ENCODE assay signal across 9 mouse cellular contexts in the genomic region with DNA sequence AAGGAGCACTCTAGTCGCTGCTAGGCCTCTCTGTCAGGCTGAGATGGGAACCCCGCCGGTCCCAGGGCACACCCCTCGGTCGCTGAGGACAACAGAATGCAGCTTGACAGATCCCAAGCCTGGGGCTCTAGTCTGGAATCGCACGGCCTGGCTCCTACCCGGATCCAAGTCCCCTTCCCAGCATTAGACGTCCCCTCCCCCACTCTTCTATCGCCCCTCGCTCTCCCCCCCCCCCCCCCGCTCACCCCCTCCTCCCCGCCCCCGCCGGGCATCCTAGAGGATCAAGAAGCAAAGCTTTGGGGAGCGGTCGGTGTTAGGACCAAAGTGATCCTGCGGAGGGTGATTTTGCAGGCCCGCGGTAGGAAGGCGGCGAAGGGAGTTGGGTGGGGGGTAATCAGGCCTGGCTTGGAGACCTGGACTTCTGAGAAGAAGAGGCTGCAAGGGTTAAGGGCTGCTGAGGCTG. TPM values are rescaled to one million over a fixed set of nuclear protein-coding genes. Genes with fewer than 3 reads are reported as not detected.
A peak's percentile ranks its signal among the peaks of the same experiment; 100 is the strongest.
DNase-seq lines count a peak whose midpoint lies in the region; ATAC-seq and TF ChIP-seq lines count a peak whose summit lies in the region.
"Had no signal": no experiment of that assay in that cellular context is flagged by ENCODE, and none has a peak within 500 bp of the region (broad histone marks: within the 10 kb centered on the region; RNA-seq: fewer than 3 reads in every experiment).

No protein-coding gene starts in this region.

- no peaks in the 10 kb centered on the region for H3K4me1 ChIP-seq in bone marrow, adult 2 months (ENCODE audit: control insufficient read depth, insufficient read depth, low read length)
- peaks cover 4% of the 10 kb centered on the region for H3K4me1 ChIP-seq in forebrain, embryonic 11.5 days (replicated peaks; ENCODE audit: control insufficient read depth, insufficient read depth, low read length)
- no peaks in the 10 kb centered on the region for H3K4me1 ChIP-seq in intestine, postnatal 0 days (replicated peaks; ENCODE audit: control insufficient read depth, insufficient read depth, low read length)
- peaks cover 9% of the 10 kb centered on the region; the same call in 1 of the 2 replicates for H3K4me1 ChIP-seq in midbrain, embryonic 11.5 days (ENCODE audit: control insufficient read depth, insufficient read depth, low read length)

- no peaks in the 10 kb centered on the region for H3K27me3 ChIP-seq in forebrain, embryonic 11.5 days (ENCODE audit: control insufficient read depth, insufficient read depth, low read length)
- no peaks in the 10 kb centered on the region for H3K27me3 ChIP-seq in intestine, postnatal 0 days (replicated peaks; ENCODE audit: control insufficient read depth, insufficient read depth, low read length)
- H3K27me3 ChIP-seq in midbrain, embryonic 11.5 days (ENCODE audit: control insufficient read depth, insufficient read depth, low read length) = no peaks in the 10 kb centered on the region

- peak overlapping the region; percentile 89 for H3K4me3 ChIP-seq in bone marrow, adult 2 months (replicated peaks; ENCODE audit: control insufficient read depth, low read depth, low read length)
- peak overlapping the region; percentile 78 for H3K4me3 ChIP-seq in forebrain, embryonic 11.5 days (ENCODE audit: low read depth, low read length)
- peak overlapping the region; percentile 80 for H3K4me3 ChIP-seq in intestine, postnatal 0 days (ENCODE audit: low read depth, low read length)
- H3K4me3 ChIP-seq in midbrain, embryonic 11.5 days (ENCODE audit: low read depth, low read length) = peak overlapping the region; percentile 75

- DNase-seq in layer of hippocampus, postnatal 10 days (ENCODE audit: low spot score in 2 of 2) = peak; percentile 28 to 57
- DNase-seq in layer of hippocampus, adult 8-10 months (ENCODE audit: low spot score in 2 of 2) = no peak
- DNase-seq in forebrain, embryonic 11.5 days (ENCODE audit: low spot score) = no peak
- DNase-seq in midbrain, embryonic 11.5 days (ENCODE audit: low spot score, missing footprints) = peak; percentile 91
- DNase-seq in thymus, adult 18-20 months = no peak
- no peak for DNase-seq in frontal cortex, adult 2 months (ENCODE audit: extremely low spot score in 1 of 2, low spot score in 1 of 2)

- peak overlapping the region; percentile 80 for H3K9ac ChIP-seq in forebrain, embryonic 11.5 days (ENCODE audit: low read length)
- peak overlapping the region; percentile 47 for H3K9ac ChIP-seq in intestine, postnatal 0 days (ENCODE audit: low read depth, low read length)
- peak overlapping the region; percentile 86 for H3K9ac ChIP-seq in midbrain, embryonic 11.5 days (ENCODE audit: low read length)

- ATAC-seq in forebrain, embryonic 11.5 days (replicated peaks; ENCODE audit: low FRiP score) = peak; percentile 67
- ATAC-seq in intestine, postnatal 0 days = no peak
- peak; percentile 69 for ATAC-seq in midbrain, embryonic 11.5 days (ENCODE audit: low FRiP score)

- H3K27ac ChIP-seq in bone marrow, adult 2 months (ENCODE audit: control insufficient read depth, insufficient read depth, low read depth, low read length, poor library complexity) = no peak overlapping the region
- H3K27ac ChIP-seq in forebrain, embryonic 11.5 days (ENCODE audit: low read depth, low read length) = peak overlapping the region; percentile 75
- H3K27ac ChIP-seq in intestine, postnatal 0 days (ENCODE audit: low read depth, low read length) = peak overlapping the region; percentile 35; the same call in 1 of the 2 replicates
- peak overlapping the region; percentile 85 for H3K27ac ChIP-seq in midbrain, embryonic 11.5 days (ENCODE audit: low read depth, low read length)
- H3K27ac ChIP-seq: macrophage had no signal

- no peaks in the 10 kb centered on the region for H3K36me3 ChIP-seq in forebrain, embryonic 11.5 days (ENCODE audit: control insufficient read depth, insufficient read depth, low read length)
- H3K36me3 ChIP-seq in intestine, postnatal 0 days (ENCODE audit: control insufficient read depth, insufficient read depth) = no peaks in the 10 kb centered on the region
- no peaks in the 10 kb centered on the region for H3K36me3 ChIP-seq in midbrain, embryonic 11.5 days (ENCODE audit: control insufficient read depth, insufficient read depth, low read length)

- no peak for TF ChIP-seq CTCF in bone marrow, adult 2 months (IDR thresholded peaks at IDR 0.05; ENCODE audit: control insufficient read depth, insufficient read depth, low read length)
- no peak for TF ChIP-seq CTCF in intestine, postnatal 0 days (IDR thresholded peaks at IDR 0.05; ENCODE audit: low read depth)

- TF ChIP-seq POLR2A in bone marrow, adult 2 months (IDR thresholded peaks at IDR 0.05; ENCODE audit: borderline replicate concordance, control insufficient read depth, low read depth, low read length) = no peak

- WGBS in bone marrow, adult 2 months = 13% methylated on average over 17 of the region's 22 CpGs
- under 1% methylated on average over 16 of the region's 22 CpGs for WGBS in forebrain, embryonic 11.5 days
- 3% methylated on average over 17 of the region's 22 CpGs for WGBS in intestine, postnatal 0 days
- 0% methylated on average over 18 of the region's 22 CpGs for WGBS in midbrain, embryonic 11.5 days

- no peaks in the 10 kb centered on the region for H3K9me3 ChIP-seq in forebrain, embryonic 11.5 days (ENCODE audit: control insufficient read depth, low read length)
- no peaks in the 10 kb centered on the region for H3K9me3 ChIP-seq in intestine, postnatal 0 days (ENCODE audit: control insufficient read depth)
- no peaks in the 10 kb centered on the region for H3K9me3 ChIP-seq in midbrain, embryonic 11.5 days (ENCODE audit: control insufficient read depth, low read length)

- H3K4me2 ChIP-seq in forebrain, embryonic 11.5 days (ENCODE audit: low read depth, low read length, severe bottlenecking) = peak overlapping the region; percentile 69
- H3K4me2 ChIP-seq in intestine, postnatal 0 days (replicated peaks; ENCODE audit: low read depth) = peak overlapping the region; percentile 97
- peak overlapping the region; percentile 52 for H3K4me2 ChIP-seq in midbrain, embryonic 11.5 days

RNA-seq across cellular contexts. Expression of a gene that starts 0.8 kb away (rescaled TPM):
- total RNA-seq in layer of hippocampus, postnatal 10 days (2021) = 100 to 1,000 TPM; 350 to 357 TPM
- total RNA-seq in layer of hippocampus, adult 8-10 months (2022) = 100 to 1,000 TPM; 351 to 364 (median 362) TPM
- polyA plus RNA-seq in bone marrow, adult 2 months (2011; ENCODE audit: insufficient read depth, insufficient read length, low replicate concordance, missing spikeins) = 0.80 and 1.1 TPM in 2 replicates
- polyA plus RNA-seq in forebrain, embryonic 11.5 days (2014; fragmentation: Nextera tagmentation; extraction: Ambion mirVana) = 106 and 117 TPM in 2 replicates
- polyA plus RNA-seq in intestine, postnatal 0 days (2015; fragmentation: Nextera tagmentation; extraction: Ambion mirVana) = 13.5 and 14.0 TPM in 2 replicates
- 100 and 103 TPM in 2 replicates for polyA plus RNA-seq in midbrain, embryonic 11.5 days (2014; fragmentation: Nextera tagmentation; extraction: Ambion mirVana)
- 480 and 492 TPM in 2 replicates for polyA plus RNA-seq in frontal cortex, adult 2 months (2012; rRNA removed)

RNA-seq across cellular contexts. Expression of a gene that starts 19.3 kb away (rescaled TPM):
- total RNA-seq in layer of hippocampus, postnatal 10 days (2021) = not detected
- under 1 TPM in 3 of 4 experiments, not detected in 1; 0.25 to 0.41 (median 0.31) TPM for total RNA-seq in layer of hippocampus, adult 8-10 months (2022)
- 5.9 and 19.9 TPM in 2 replicates for polyA plus RNA-seq in bone marrow, adult 2 months (2011; ENCODE audit: insufficient read depth, insufficient read length, low replicate concordance, missing spikeins)
- not detected in 2 replicates for polyA plus RNA-seq in forebrain, embryonic 11.5 days (2014; fragmentation: Nextera tagmentation; extraction: Ambion mirVana)
- 0.68 and 1.1 TPM in 2 replicates for polyA plus RNA-seq in intestine, postnatal 0 days (2015; fragmentation: Nextera tagmentation; extraction: Ambion mirVana)
- polyA plus RNA-seq in midbrain, embryonic 11.5 days (2014; fragmentation: Nextera tagmentation; extraction: Ambion mirVana) = 0.11 and 0.29 TPM in 2 replicates
- polyA plus RNA-seq in frontal cortex, adult 2 months (2012; rRNA removed) = 0.40 and 0.90 TPM in 2 replicates

RNA-seq across cellular contexts. Expression of a gene that starts 26.5 kb away (rescaled TPM):
- total RNA-seq in layer of hippocampus, postnatal 10 days (2021) = 10 to 100 TPM; 87.0 to 89.8 TPM
- 10 to 100 TPM; 82.2 to 87.5 (median 85.0) TPM for total RNA-seq in layer of hippocampus, adult 8-10 months (2022)
- 4.3 and 9.2 TPM in 2 replicates for polyA plus RNA-seq in bone marrow, adult 2 months (2011; ENCODE audit: insufficient read depth, insufficient read length, low replicate concordance, missing spikeins)
- 35.1 and 42.1 TPM in 2 replicates for polyA plus RNA-seq in forebrain, embryonic 11.5 days (2014; fragmentation: Nextera tagmentation; extraction: Ambion mirVana)
- polyA plus RNA-seq in intestine, postnatal 0 days (2015; fragmentation: Nextera tagmentation; extraction: Ambion mirVana) = 22.4 and 25.4 TPM in 2 replicates
- 42.0 and 47.3 TPM in 2 replicates for polyA plus RNA-seq in midbrain, embryonic 11.5 days (2014; fragmentation: Nextera tagmentation; extraction: Ambion mirVana)
- 79.1 and 84.3 TPM in 2 replicates for polyA plus RNA-seq in frontal cortex, adult 2 months (2012; rRNA removed)

RNA-seq across cellular contexts. Expression of a gene that starts 52.7 kb away (rescaled TPM):
- total RNA-seq in layer of hippocampus, postnatal 10 days (2021) = 100 to 1,000 TPM; 138 to 143 TPM
- total RNA-seq in layer of hippocampus, adult 8-10 months (2022) = 100 to 1,000 TPM; 130 to 148 (median 138) TPM
- 7.6 and 15.9 TPM in 2 replicates for polyA plus RNA-seq in bone marrow, adult 2 months (2011; ENCODE audit: insufficient read depth, insufficient read length, low replicate concordance, missing spikeins)
- polyA plus RNA-seq in forebrain, embryonic 11.5 days (2014; fragmentation: Nextera tagmentation; extraction: Ambion mirVana) = 35.9 and 37.7 TPM in 2 replicates
- polyA plus RNA-seq in intestine, postnatal 0 days (2015; fragmentation: Nextera tagmentation; extraction: Ambion mirVana) = 7.4 and 9.0 TPM in 2 replicates
- polyA plus RNA-seq in midbrain, embryonic 11.5 days (2014; fragmentation: Nextera tagmentation; extraction: Ambion mirVana) = 20.3 and 23.8 TPM in 2 replicates
- 137 and 154 TPM in 2 replicates for polyA plus RNA-seq in frontal cortex, adult 2 months (2012; rRNA removed)

RNA-seq across cellular contexts. Expression of a gene that starts 59.2 kb away (rescaled TPM):
- 10 to 100 TPM; 78.0 to 81.7 TPM for total RNA-seq in layer of hippocampus, postnatal 10 days (2021)
- total RNA-seq in layer of hippocampus, adult 8-10 months (2022) = 10 to 100 TPM; 60.1 to 69.7 (median 65.5) TPM
- polyA plus RNA-seq in bone marrow, adult 2 months (2011; ENCODE audit: insufficient read depth, insufficient read length, low replicate concordance, missing spikeins) = 76.3 and 146 TPM in 2 replicates
- 148 and 151 TPM in 2 replicates for polyA plus RNA-seq in forebrain, embryonic 11.5 days (2014; fragmentation: Nextera tagmentation; extraction: Ambion mirVana)
- polyA plus RNA-seq in intestine, postnatal 0 days (2015; fragmentation: Nextera tagmentation; extraction: Ambion mirVana) = 177 and 181 TPM in 2 replicates
- 118 and 141 TPM in 2 replicates for polyA plus RNA-seq in midbrain, embryonic 11.5 days (2014; fragmentation: Nextera tagmentation; extraction: Ambion mirVana)
- polyA plus RNA-seq in frontal cortex, adult 2 months (2012; rRNA removed) = 108 and 129 TPM in 2 replicates

Comparison
In these comparisons a context has a peak if more than half of its experiments do, and no peak if none do; other contexts are left out.
1. DNase-seq: peak in layer of hippocampus, postnatal 10 days (2 of 2) and midbrain, embryonic 11.5 days (single experiment); none in layer of hippocampus, adult 8-10 months (0 of 2), forebrain, embryonic 11.5 days (single experiment), thymus, adult 18-20 months (0 of 2) and frontal cortex, adult 2 months (0 of 2).
2. Peak in every context shown above with its lines, with median percentiles within 50 percentile points of each other: H3K4me3 ChIP-seq, H3K4me2 ChIP-seq and H3K9ac ChIP-seq.